Mouse (Mus musculus): ENCODE results near the gene Kif14. TPM values are rescaled to one million over a fixed set of nuclear protein-coding genes. Genes with fewer than 3 reads are reported as not detected.

The Kif14 gene
- 8.7 and 9.0 TPM in 2 replicates for polyA plus RNA-seq (2016; fragmentation: Nextera tagmentation; extraction: Ambion mirVana)

- ATAC-seq (ENCODE audit: insufficient number of reproducible peaks, insufficient read depth, low FRiP score, low TSS enrichment) = peak; percentile 96
- under 1% methylated on average over 52 of the region's 52 CpGs for WGBS
- Histone ChIP-seq H3K4me1 (peaks cover 11% of the 10 kb centered on the region), H3K9me3 (no peaks in the 10 kb centered on the region), H3K9ac (peak within 1 kb of the TSS; percentile 53), H3K4me2 (replicated peaks) (peak within 1 kb of the TSS; percentile 94), H3K4me3 (peak within 1 kb of the TSS; percentile 70), H3K27ac (no peak within 1 kb of the TSS), H3K27me3 (no peaks in the 10 kb centered on the region), H3K36me3 (peaks cover 15% of the 10 kb centered on the region)
Observed at GRCm38 (mm10) chr1:136466143-136466811, at the start of gene Kif14. TSS of gene Kif14 (plus strand) at chr1:136466343.

DNA sequence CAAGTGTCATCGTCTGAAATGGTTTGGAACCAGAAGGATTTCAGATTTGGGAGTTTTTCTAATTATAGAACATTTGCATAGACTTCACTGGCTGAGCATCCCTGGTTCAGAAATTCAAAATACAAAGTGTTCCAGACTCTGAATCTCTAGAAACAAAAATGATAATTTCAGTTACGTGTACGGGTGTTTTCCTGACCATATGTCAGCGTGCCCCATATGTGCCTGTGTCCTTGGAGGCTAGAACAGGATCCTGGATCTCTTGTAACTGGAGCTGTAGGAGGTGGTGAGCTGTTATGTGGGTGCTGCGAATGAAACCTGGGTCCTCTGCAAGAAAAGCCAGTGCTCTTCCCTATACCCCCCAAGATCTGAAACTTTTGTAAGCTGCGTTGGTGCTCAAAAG lies 47.8 kb upstream of the Kif14 start:
- ATAC-seq (ENCODE audit: insufficient number of reproducible peaks, insufficient read depth, low FRiP score, low TSS enrichment) = no peak
- H3K27me3 ChIP-seq = no peaks in the 10 kb centered on the region
- H3K27ac ChIP-seq = no peak overlapping the region
- no peak overlapping the region for H3K4me2 ChIP-seq (replicated peaks)
- no peak overlapping the region for H3K4me3 ChIP-seq
- H3K9ac ChIP-seq = 0 out of 2 replicates have a peak overlapping the region, but pooled peaks have one; percentile 7
- H3K9me3 ChIP-seq = no peaks in the 10 kb centered on the region
- H3K36me3 ChIP-seq = peaks cover 18% of the 10 kb centered on the region; the same call in 1 of the 2 replicates
- H3K4me1 ChIP-seq = peaks cover 10% of the 10 kb centered on the region; the same call in 1 of the 2 replicates
- 90% methylated on average over 6 of the region's 6 CpGs for WGBS

DNA sequence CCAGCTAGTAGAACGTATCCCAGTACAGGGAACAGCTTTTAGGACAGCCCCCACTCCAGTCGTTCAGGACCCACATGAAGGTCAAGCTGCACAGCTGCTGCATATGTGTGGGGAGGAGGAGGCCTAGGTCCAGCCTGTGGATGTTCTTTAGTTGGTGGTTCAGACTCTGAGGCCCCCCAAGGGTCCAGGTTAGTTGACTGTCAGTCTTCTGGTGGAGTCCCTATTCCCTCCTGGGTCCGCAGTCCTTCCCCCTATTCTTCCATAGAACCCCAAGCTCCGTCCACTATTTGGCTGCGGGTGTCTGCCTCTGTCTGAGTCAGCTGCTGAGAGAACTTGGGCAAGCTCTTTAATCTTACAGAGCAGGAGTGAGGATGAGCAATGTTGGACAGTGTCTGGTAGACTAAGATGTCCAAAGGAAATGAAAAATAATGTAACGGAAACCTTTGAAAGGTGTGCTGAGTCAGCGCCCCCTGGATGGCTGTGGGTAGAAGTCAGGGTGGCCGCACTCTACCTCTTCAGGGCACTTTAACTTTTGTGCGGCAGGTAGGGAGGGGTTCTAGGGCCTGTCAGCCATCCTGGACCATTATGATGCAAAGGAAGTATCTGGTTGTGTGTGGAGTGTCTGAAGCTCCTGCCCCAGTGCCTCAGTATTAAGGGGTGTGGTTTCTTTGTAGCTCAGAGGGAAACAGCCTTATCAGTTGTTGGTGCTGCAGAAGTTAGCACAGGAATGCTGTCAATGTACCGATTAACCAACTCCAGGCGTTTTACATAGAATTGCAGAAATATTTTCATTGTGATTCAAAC lies 38.8 kb upstream of the Kif14 start:
- no peak for ATAC-seq (ENCODE audit: insufficient number of reproducible peaks, insufficient read depth, low FRiP score, low TSS enrichment)
- WGBS = 77% methylated on average over 11 of the region's 11 CpGs

DNA sequence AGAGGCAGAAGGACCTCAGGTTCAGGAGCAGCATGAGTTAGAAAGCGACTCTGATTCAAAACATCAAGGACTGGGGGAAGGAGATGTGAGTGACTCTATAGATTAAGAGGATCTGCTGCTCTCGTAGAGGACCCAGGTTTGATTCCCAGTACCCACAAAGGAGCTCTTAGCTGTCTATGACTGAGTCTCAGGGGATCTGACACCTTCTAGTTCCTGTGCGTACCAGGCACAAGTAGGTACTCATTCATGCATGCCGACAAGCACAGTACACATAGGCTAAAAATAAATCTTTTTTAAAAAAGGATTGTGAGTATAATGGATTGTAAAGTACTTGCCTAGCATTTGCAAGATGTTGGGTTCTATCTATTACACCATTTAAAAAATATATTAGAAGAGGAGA lies 37.2 kb upstream of the Kif14 start:
- H3K9me3 ChIP-seq = no peaks in the 10 kb centered on the region
- no peak overlapping the region for H3K4me2 ChIP-seq (replicated peaks)
- ATAC-seq (ENCODE audit: insufficient number of reproducible peaks, insufficient read depth, low FRiP score, low TSS enrichment) = no peak
- 82% methylated on average over 4 of the region's 4 CpGs for WGBS
- H3K4me1 ChIP-seq = no peaks in the 10 kb centered on the region
- no peak overlapping the region for H3K27ac ChIP-seq
- H3K36me3 ChIP-seq = peaks cover 16% of the 10 kb centered on the region
- H3K9ac ChIP-seq = no peak overlapping the region
- no peaks in the 10 kb centered on the region for H3K27me3 ChIP-seq
- H3K4me3 ChIP-seq = no peak overlapping the region

More for the DNA sequence above, 38.8 kb upstream of the Kif14 start:
- no peak overlapping the region for H3K4me3 ChIP-seq
- no peak overlapping the region for H3K9ac ChIP-seq
- no peaks in the 10 kb centered on the region for H3K9me3 ChIP-seq
- no peaks in the 10 kb centered on the region for H3K27me3 ChIP-seq
- no peak overlapping the region for H3K4me2 ChIP-seq (replicated peaks)
- peaks cover 14% of the 10 kb centered on the region for H3K36me3 ChIP-seq
- no peaks in the 10 kb centered on the region for H3K4me1 ChIP-seq
- H3K27ac ChIP-seq = no peak overlapping the region

GRCm38 (mm10) chr1:136430126-136430818 lies 35.9 kb upstream of the Kif14 start:
- H3K27ac ChIP-seq = no peak overlapping the region
- ATAC-seq (ENCODE audit: insufficient number of reproducible peaks, insufficient read depth, low FRiP score, low TSS enrichment) = no peak
- no peaks in the 10 kb centered on the region for H3K9me3 ChIP-seq
- H3K36me3 ChIP-seq = peaks cover 12% of the 10 kb centered on the region; the same call in 1 of the 2 replicates
- WGBS = 59% methylated on average over 7 of the region's 7 CpGs
- H3K9ac ChIP-seq = no peak overlapping the region
- H3K4me2 ChIP-seq (replicated peaks) = no peak overlapping the region
- H3K4me3 ChIP-seq = no peak overlapping the region
- H3K4me1 ChIP-seq = no peaks in the 10 kb centered on the region
- no peaks in the 10 kb centered on the region for H3K27me3 ChIP-seq

DNA sequence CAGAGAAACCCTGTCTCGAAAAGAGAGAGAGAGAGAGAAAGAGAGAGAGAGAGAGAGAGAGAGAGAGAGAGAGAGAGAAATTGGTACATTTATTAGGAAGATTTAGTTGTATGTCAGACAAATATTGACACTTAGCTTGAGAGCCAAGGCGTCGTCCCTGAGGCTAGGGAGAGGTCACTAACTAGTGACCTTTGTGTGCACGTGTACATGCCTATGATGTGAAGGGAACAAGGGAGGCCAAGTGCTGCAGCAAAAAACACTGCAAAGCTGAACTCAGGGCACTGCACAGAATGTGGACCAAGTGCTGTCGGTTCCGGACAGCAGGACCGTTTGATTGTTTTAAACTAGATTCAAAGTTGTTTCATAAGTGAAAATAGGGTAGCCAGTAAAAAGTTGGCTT lies 25.4 kb upstream of the Kif14 start:
- H3K4me3 ChIP-seq = no peak overlapping the region
- H3K36me3 ChIP-seq = 0 out of 2 replicates have a peak, but pooled peaks cover 4% of the 10 kb centered on the region
- H3K9ac ChIP-seq = no peak overlapping the region
- no peak for ATAC-seq (ENCODE audit: insufficient number of reproducible peaks, insufficient read depth, low FRiP score, low TSS enrichment)
- WGBS = 67% methylated on average over 7 of the region's 7 CpGs
- H3K27me3 ChIP-seq = no peaks in the 10 kb centered on the region
- no peaks in the 10 kb centered on the region for H3K9me3 ChIP-seq
- H3K27ac ChIP-seq = no peak overlapping the region
- H3K4me1 ChIP-seq = no peaks in the 10 kb centered on the region
- H3K4me2 ChIP-seq (replicated peaks) = no peak overlapping the region

DNA sequence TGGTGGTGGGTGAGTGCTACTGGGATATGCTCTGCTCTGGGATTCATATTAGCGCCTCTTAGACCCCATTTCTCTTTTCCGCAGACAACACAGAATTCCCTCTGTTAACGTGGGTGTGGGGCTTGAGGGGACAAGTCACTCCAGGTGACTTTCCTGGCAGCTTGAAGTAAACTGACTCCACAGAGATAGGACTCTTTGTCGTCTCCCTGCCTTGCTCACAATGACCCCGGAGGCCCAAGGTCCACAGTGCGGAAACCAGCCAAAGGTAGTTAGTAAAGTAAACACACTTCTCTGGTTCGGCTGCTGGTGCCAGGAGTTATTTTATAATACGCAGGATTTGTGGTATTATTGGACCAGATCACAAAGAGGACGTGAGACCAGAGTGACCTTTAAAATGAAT lies 23.3 kb upstream of the Kif14 start:
- ATAC-seq (ENCODE audit: insufficient number of reproducible peaks, insufficient read depth, low FRiP score, low TSS enrichment) = no peak
- Histone ChIP-seq H3K27me3 (no peaks in the 10 kb centered on the region), H3K4me1 (no peaks in the 10 kb centered on the region), H3K4me3 (no peak overlapping the region), H3K9ac (no peak overlapping the region), H3K9me3 (no peaks in the 10 kb centered on the region), H3K36me3 (0 out of 2 replicates have a peak, but pooled peaks cover 4% of the 10 kb centered on the region), H3K27ac (no peak overlapping the region), H3K4me2 (replicated peaks) (no peak overlapping the region)
- WGBS = 43% methylated on average over 9 of the region's 9 CpGs

DNA sequence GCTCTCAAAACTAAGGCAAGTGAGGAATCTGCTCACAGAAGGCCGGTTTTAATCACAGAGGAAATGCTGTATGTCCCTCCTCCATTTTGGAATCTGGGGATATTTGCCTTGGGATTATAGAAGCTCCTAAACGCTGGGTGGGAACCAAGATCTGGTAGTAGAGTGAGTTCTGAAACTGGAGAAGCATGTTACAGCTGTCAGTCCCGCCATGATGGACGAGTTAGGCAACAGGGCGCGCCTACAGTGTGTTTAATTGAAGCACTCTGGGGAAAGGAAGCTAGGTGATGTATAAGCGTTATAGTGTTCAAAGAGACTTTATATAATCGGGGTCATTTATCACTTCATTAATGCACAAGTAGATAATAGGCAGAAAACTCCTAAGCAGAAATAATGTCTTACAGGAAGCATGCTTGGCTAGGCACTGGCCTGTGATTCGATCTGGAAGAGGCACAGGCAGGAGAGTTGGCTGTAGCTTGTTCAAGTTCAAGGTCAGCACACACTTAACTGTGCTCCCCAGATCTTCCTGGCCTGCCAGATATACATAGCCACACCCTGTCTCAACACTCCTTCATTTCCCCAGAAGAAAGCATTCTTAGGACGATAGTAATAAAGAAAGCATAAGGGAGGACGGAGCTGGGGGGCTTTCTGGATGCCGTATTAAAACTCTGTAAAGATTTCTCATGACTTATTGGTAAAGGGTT lies 21.4 kb upstream of the Kif14 start:
- WGBS = 77% methylated on average over 12 of the region's 12 CpGs
- H3K27me3 ChIP-seq = no peaks in the 10 kb centered on the region

DNA sequence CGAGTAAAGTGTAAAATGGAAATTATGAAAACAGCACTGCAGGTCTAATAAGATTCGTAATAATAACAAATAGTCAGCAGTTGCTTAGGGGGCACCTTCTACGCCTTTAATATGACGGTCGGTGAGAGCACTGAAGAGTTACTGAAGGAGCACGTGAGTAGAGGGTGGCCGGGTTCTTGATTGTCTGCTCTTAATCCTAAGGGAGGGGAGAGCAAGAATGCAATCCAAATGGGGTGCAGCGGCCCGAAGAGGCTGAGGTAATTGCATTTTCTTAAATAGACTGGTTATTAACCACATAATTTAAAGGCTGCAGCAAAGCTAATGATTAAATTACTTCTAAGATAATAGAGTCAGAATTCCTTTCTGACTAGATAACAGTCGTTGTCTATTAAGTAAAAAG lies 19.2 kb upstream of the Kif14 start:
- H3K9ac ChIP-seq = no peak overlapping the region
- no peaks in the 10 kb centered on the region for H3K9me3 ChIP-seq
- no peak overlapping the region for H3K4me3 ChIP-seq
- no peaks in the 10 kb centered on the region for H3K36me3 ChIP-seq
- H3K27ac ChIP-seq = no peak overlapping the region
- H3K4me1 ChIP-seq = no peaks in the 10 kb centered on the region
- no peak for ATAC-seq (ENCODE audit: insufficient number of reproducible peaks, insufficient read depth, low FRiP score, low TSS enrichment)
- 68% methylated on average over 10 of the region's 10 CpGs for WGBS
- H3K4me2 ChIP-seq (replicated peaks) = no peak overlapping the region
- H3K27me3 ChIP-seq = no peaks in the 10 kb centered on the region

More for the DNA sequence above, 21.4 kb upstream of the Kif14 start:
- H3K27ac ChIP-seq = no peak overlapping the region
- no peaks in the 10 kb centered on the region for H3K9me3 ChIP-seq
- no peaks in the 10 kb centered on the region for H3K4me1 ChIP-seq
- H3K4me2 ChIP-seq (replicated peaks) = no peak overlapping the region
- no peak overlapping the region for H3K9ac ChIP-seq
- no peak for ATAC-seq (ENCODE audit: insufficient number of reproducible peaks, insufficient read depth, low FRiP score, low TSS enrichment)
- H3K4me3 ChIP-seq = no peak overlapping the region
- 0 out of 2 replicates have a peak, but pooled peaks cover 4% of the 10 kb centered on the region for H3K36me3 ChIP-seq

DNA sequence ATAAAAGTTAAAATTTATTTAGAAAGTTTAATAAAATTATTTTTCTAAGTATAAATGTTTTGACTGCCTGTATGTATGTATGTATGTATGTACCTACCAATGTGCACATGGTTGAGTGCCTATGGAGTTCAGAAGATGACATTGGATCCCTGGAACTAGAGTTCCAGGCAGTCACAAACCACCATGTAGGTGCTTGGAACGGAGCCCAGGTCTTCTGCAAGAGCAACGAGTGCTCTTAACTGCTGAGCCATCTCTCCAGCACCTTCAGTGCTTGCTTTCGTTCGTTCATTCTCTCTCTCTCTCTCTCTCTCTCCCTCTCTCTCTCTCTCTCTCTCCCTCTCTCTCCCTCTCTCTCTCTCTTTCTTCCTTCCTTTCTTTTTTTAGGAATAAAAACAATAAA lies 18.8 kb upstream of the Kif14 start:
- Histone ChIP-seq H3K27me3 (no peaks in the 10 kb centered on the region), H3K9me3 (no peaks in the 10 kb centered on the region), H3K36me3 (no peaks in the 10 kb centered on the region), H3K27ac (no peak overlapping the region), H3K4me3 (no peak overlapping the region), H3K4me2 (replicated peaks) (no peak overlapping the region), H3K9ac (no peak overlapping the region), H3K4me1 (no peaks in the 10 kb centered on the region)
- ATAC-seq (ENCODE audit: insufficient number of reproducible peaks, insufficient read depth, low FRiP score, low TSS enrichment) = no peak
- 69% methylated on average over 4 of the region's 4 CpGs for WGBS

DNA sequence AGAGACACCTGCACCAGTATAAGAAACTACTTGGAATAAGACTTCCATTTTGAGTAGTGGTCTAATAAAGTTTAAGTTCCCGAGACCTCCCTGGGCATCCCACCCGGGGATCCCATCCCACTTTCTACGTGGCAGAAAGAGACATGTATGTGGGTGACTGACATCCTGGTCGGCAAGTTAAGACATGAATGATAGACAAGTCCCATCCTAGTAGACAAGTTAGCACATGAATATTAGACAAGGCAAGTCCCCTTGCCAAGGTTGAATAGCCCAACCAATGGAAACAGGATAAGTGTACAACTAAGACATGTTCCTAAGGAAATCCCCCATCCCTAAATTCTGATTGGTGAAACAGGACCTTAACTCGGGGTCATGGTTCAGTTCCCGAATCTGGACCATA lies 16.6 kb upstream of the Kif14 start:
- no peaks in the 10 kb centered on the region for H3K36me3 ChIP-seq
- 0 out of 2 replicates have a peak, but pooled peaks cover 5% of the 10 kb centered on the region for H3K27me3 ChIP-seq
- H3K9me3 ChIP-seq = no peaks in the 10 kb centered on the region
- H3K4me1 ChIP-seq = no peaks in the 10 kb centered on the region
- H3K4me2 ChIP-seq (replicated peaks) = no peak overlapping the region
- H3K4me3 ChIP-seq = no peak overlapping the region
- no peak overlapping the region for H3K27ac ChIP-seq
- 91% methylated on average over 6 of the region's 6 CpGs for WGBS
- H3K9ac ChIP-seq = no peak overlapping the region
- no peak for ATAC-seq (ENCODE audit: insufficient number of reproducible peaks, insufficient read depth, low FRiP score, low TSS enrichment)

All from embryonic facial prominence, embryonic 12.5 days (tissue).